7 mouse cellular contexts compared by ENCODE assay signal in the genomic region with DNA sequence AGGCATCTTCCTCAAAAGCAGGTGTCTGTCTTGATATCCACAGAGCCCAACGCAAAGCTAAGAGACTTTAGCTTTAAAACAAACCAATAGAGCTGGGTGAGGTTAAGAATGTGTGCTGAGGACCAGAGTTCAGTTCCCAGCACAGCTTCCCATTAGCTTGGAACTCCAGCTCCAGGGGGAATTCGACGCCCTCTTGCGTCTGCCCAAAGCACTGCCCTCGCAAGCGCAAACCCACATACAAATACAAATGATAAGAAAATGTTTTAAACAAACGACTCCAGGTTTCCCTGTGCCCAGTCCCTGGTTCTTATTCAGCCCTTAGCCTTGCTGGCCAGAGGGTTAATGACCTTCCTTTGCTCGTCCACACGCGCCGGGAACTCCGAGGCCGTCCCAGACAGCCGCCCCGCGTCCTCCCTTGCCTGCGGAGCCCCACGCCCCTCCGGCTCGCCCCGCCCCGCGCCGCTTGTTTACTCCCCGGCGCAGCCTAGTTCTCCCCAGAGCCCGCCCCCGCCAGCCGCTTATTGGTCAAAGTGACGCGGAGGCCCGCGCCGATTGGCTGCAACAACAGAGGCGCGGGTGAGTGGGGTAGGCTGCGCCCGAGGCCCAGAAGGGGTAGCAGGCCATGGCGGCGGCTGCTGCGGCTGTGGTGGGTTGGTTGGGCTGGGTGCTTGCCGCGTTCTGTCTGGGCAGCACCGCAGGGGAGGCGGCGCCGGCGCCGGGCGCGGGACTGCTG. TPM values are rescaled to one million over a fixed set of nuclear protein-coding genes. Genes with fewer than 3 reads are reported as not detected.
DNase-seq lines count a peak whose midpoint lies in the region; ATAC-seq lines count a peak whose summit lies in the region.

Cnnm3 (plus strand) TSS at position 579 of the 733 bp plus-strand sequence.

- H3K4me1 ChIP-seq in intestine, embryonic 15.5 days (replicated peaks) = peaks cover 17% of the 10 kb centered on the region
- H3K4me1 ChIP-seq in midbrain, embryonic 10.5 days = peaks cover 31% of the 10 kb centered on the region

- peak within 1 kb of the TSS; percentile 85 for H3K9ac ChIP-seq in intestine, embryonic 15.5 days

- intact Hi-C loops in gastrocnemius, postnatal 36 days (cut with DNase I) = no loop called here
- intact Hi-C loops in left cerebral cortex, postnatal 25 days (cut with DNase I) = loop anchor here (5.0 kb wide), 2 partner anchors 69 to 144 kb away; partner anchors contain the start of gene Kansl3

- H3K4me3 ChIP-seq in intestine, embryonic 15.5 days (replicated peaks) = peak within 1 kb of the TSS; percentile 90
- peak within 1 kb of the TSS; percentile 97 for H3K4me3 ChIP-seq in midbrain, embryonic 10.5 days

- peak; percentile 99 for DNase-seq in adrenal gland, adult 18-20 months (ENCODE audit: low spot score in 2 of 2)
- peak; percentile 99 for DNase-seq in embryo, embryonic 11 days
- DNase-seq in gastrocnemius, postnatal 36 days = peak; percentile 99 to 100
- peak; percentile 98 to 99 for DNase-seq in left cerebral cortex, postnatal 25 days (ENCODE audit: low spot score in 2 of 2)
- peak; percentile 100 for DNase-seq in midbrain, embryonic 10.5 days (ENCODE audit: low spot score)
- peak; percentile 100 for DNase-seq in right cerebral cortex, postnatal 4 days

- H3K36me3 ChIP-seq in intestine, embryonic 15.5 days = peaks cover 4% of the 10 kb centered on the region; the same call in 1 of the 2 replicates
- H3K36me3 ChIP-seq in midbrain, embryonic 10.5 days = peaks cover 35% of the 10 kb centered on the region

- 2% methylated on average over 50 of the region's 51 CpGs for WGBS in intestine, embryonic 15.5 days
- 1% methylated on average over 48 of the region's 51 CpGs for WGBS in midbrain, embryonic 10.5 days

- no peaks in the 10 kb centered on the region for H3K9me3 ChIP-seq in intestine, embryonic 15.5 days
- H3K9me3 ChIP-seq in midbrain, embryonic 10.5 days (replicated peaks) = no peaks in the 10 kb centered on the region

- H3K27me3 ChIP-seq in intestine, embryonic 15.5 days (replicated peaks) = no peaks in the 10 kb centered on the region
- no peaks in the 10 kb centered on the region for H3K27me3 ChIP-seq in midbrain, embryonic 10.5 days (ENCODE audit: low read depth, poor library complexity, severe bottlenecking)

- ATAC-seq in intestine, embryonic 15.5 days = peak; percentile 99

- H3K4me2 ChIP-seq in intestine, embryonic 15.5 days (replicated peaks) = peak within 1 kb of the TSS; percentile 87

- peak within 1 kb of the TSS; percentile 98 for H3K27ac ChIP-seq in intestine, embryonic 15.5 days
- H3K27ac ChIP-seq in midbrain, embryonic 10.5 days (replicated peaks) = peak within 1 kb of the TSS; percentile 94

RNA-seq across cellular contexts. Expression of gene Cnnm3, which starts in this region (rescaled TPM):
- total RNA-seq in adrenal gland, adult 18-20 months (2021) = 10 to 100 TPM; 20.8 to 28.9 TPM
- 10 to 100 TPM; 10.8 to 12.2 TPM for total RNA-seq in gastrocnemius, postnatal 36 days (2021)
- polyA plus RNA-seq in intestine, embryonic 15.5 days (2015; fragmentation: Nextera tagmentation; extraction: Ambion mirVana) = 2.9 and 3.4 TPM in 2 replicates
- 10 to 100 TPM; 32.1 to 32.7 TPM for total RNA-seq in left cerebral cortex, postnatal 25 days (2021)
- 2.6 and 3.1 TPM in 2 replicates for polyA plus RNA-seq in midbrain, embryonic 10.5 days (2016; fragmentation: Nextera tagmentation; extraction: Ambion mirVana)

Comparison
In these comparisons a context has a peak if more than half of its experiments do, and no peak if none do; other contexts are left out.
1. Peak in every context shown above with its lines: DNase-seq, ATAC-seq, H3K4me3 ChIP-seq and H3K27ac ChIP-seq.